Mouse (Mus musculus): Measurements from ENCODE around the gene Kdm5c. TPM values are rescaled to one million over a fixed set of nuclear protein-coding genes. Genes with fewer than 3 reads are reported as not detected.

The Kdm5c gene
- polyA plus RNA-seq (2012; rRNA removed) = 64.7 and 125 TPM in 2 replicates

DNA sequence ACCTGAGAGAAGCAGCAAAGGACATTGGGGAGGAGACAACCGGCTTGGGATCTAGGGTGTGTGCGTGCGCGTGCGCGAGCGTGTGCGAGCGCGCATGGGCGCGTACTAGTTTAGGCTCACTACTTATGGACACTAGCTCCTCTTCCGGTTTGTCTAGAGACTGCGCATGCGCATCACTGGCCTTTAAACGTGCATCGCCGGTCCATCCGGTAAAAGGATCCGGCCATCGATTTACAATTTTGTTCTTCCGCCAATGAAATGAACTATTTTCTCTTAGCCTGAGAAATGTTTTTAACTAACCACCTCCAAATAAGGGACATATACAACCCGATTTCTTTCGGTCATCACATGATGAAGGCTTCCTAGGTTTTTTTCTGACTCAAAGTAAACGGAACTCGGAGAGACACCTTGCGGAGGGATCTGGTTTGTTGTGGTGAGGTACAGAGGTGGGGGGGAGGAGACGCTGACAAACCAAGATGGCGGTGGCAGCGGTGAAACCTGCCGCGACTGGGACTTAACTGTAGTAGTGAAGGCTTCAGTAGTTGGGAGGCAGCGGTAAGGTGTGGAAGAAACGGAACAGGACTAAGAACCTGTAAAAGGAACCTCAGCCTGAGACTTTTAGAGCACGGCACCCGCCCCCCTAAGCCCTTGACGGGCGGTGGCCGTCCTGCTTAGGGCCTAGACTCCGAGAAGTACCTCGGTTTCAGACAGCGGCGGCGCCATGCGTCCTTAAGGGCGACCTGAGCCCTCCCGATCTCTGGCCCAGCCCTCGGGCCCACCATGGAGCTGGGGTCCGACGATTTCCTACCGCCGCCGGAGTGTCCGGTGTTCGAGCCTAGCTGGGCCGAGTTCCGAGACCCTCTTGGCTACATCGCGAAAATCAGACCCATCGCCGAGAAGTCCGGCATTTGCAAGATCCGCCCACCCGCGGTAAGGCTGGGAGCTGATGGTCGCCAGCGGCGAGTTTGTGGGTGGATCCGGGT is at the start of gene Kdm5c:
Gene Kdm5c (plus strand): TSS at position 240 of the 983 bp plus-strand sequence.

Other genes with a start within 250 kb of the Kdm5c start
- gene Hsd17b10, start 231.2 kb upstream of the Kdm5c start, polyA plus RNA-seq (2012; rRNA removed) = 75.6 and 106 TPM in 2 replicates
- gene Ribc1, start 216.7 kb upstream of the Kdm5c start, polyA plus RNA-seq (2012; rRNA removed) = 2.3 TPM in 2 replicates
- gene Smc1a, start 216.6 kb upstream of the Kdm5c start, polyA plus RNA-seq (2012; rRNA removed) = 111 and 204 TPM in 2 replicates
- 2.6 and 3.4 TPM in 2 replicates for gene Iqsec2, start 88.8 kb upstream of the Kdm5c start, polyA plus RNA-seq (2012; rRNA removed)
- gene Kantr, start 94.5 kb downstream of the Kdm5c start, polyA plus RNA-seq (2012; rRNA removed) = 7.5 and 18.0 TPM in 2 replicates
- gene Tspyl2, start 109.4 kb downstream of the Kdm5c start, polyA plus RNA-seq (2012; rRNA removed) = 85.3 and 90.3 TPM in 2 replicates
- 11.6 and 16.3 TPM in 2 replicates for gene Gpr173, start 135.7 kb downstream of the Kdm5c start, polyA plus RNA-seq (2012; rRNA removed)

Measured in central nervous system, embryonic 11.5 days (tissue).